ENCODE assay signal across 25 mouse cellular contexts in genomic region chr7:114794400-114794799, GRCm38 (mm10). TPM values are rescaled to one million over a fixed set of nuclear protein-coding genes. Genes with fewer than 3 reads are reported as not detected.
DNase-seq lines count a peak whose midpoint lies in the region; ATAC-seq and TF ChIP-seq lines count a peak whose summit lies in the region.
"Had no signal": no experiment of that assay in that cellular context is flagged by ENCODE, and none has a peak within 500 bp of the region (broad histone marks: within the 10 kb centered on the region; RNA-seq: fewer than 3 reads in every experiment).

No protein-coding gene starts in this region.

- no peak for TF ChIP-seq POLR2A in embryonic fibroblast, embryonic 13.5 days (IDR thresholded peaks at IDR 0.05; ENCODE audit: low read depth, low read length)

- no peak for ATAC-seq in intestine, embryonic 14.5 days (replicated peaks; ENCODE audit: low FRiP score, low TSS enrichment, low read depth)
- no peak for ATAC-seq in intestine, postnatal 0 days
- ATAC-seq: CD4-positive, CD25-positive, alpha-beta regulatory T cell, adult 4 months; forebrain, embryonic 14.5 days; forebrain, embryonic 16.5 days; Patski had no signal

- no peak overlapping the region for H3K4me2 ChIP-seq in intestine, embryonic 14.5 days (ENCODE audit: low read length)
- no peak overlapping the region for H3K4me2 ChIP-seq in intestine, postnatal 0 days (replicated peaks; ENCODE audit: low read depth)
- H3K4me2 ChIP-seq: embryonic facial prominence, embryonic 12.5 days; forebrain, embryonic 12.5 days had no signal

- H3K4me3 ChIP-seq in intestine, embryonic 14.5 days (ENCODE audit: low read depth, low read length), result no peak overlapping the region
- no peak overlapping the region for H3K4me3 ChIP-seq in intestine, postnatal 0 days (ENCODE audit: low read depth, low read length)
- no peak overlapping the region for H3K4me3 ChIP-seq in embryonic fibroblast, embryonic 13.5 days (ENCODE audit: insufficient read depth, low read length)
- H3K4me3 ChIP-seq: embryonic facial prominence, embryonic 10.5 days; embryonic facial prominence, embryonic 12.5 days; erythroblast, embryonic 14.5 days; forebrain, embryonic 10.5 days; forebrain, embryonic 12.5 days had no signal

- H3K36me3 ChIP-seq in intestine, embryonic 14.5 days (ENCODE audit: control insufficient read depth, insufficient read depth, low read length), result no peaks in the 10 kb centered on the region
- no peaks in the 10 kb centered on the region for H3K36me3 ChIP-seq in intestine, postnatal 0 days (ENCODE audit: control insufficient read depth, insufficient read depth)
- H3K36me3 ChIP-seq: embryonic facial prominence, embryonic 10.5 days; embryonic facial prominence, embryonic 12.5 days; forebrain, embryonic 10.5 days; forebrain, embryonic 12.5 days; G1E had no signal

- H3K9me3 ChIP-seq in intestine, embryonic 14.5 days (ENCODE audit: control insufficient read depth, low read length), result no peaks in the 10 kb centered on the region
- H3K9me3 ChIP-seq in intestine, postnatal 0 days (ENCODE audit: control insufficient read depth), result no peaks in the 10 kb centered on the region
- H3K9me3 ChIP-seq: embryonic facial prominence, embryonic 10.5 days; embryonic facial prominence, embryonic 12.5 days; forebrain, embryonic 10.5 days; forebrain, embryonic 12.5 days; G1E had no signal

- no peaks in the 10 kb centered on the region for H3K27me3 ChIP-seq in intestine, embryonic 14.5 days (replicated peaks; ENCODE audit: control insufficient read depth, insufficient read depth, low read length)
- H3K27me3 ChIP-seq in intestine, postnatal 0 days (replicated peaks; ENCODE audit: control insufficient read depth, insufficient read depth, low read length), result no peaks in the 10 kb centered on the region
- H3K27me3 ChIP-seq: CH12.LX; embryonic facial prominence, embryonic 12.5 days; forebrain, embryonic 12.5 days; Patski had no signal

- no peak overlapping the region for H3K9ac ChIP-seq in intestine, embryonic 14.5 days (ENCODE audit: low read length)
- no peak overlapping the region for H3K9ac ChIP-seq in intestine, postnatal 0 days (ENCODE audit: low read depth, low read length)
- H3K9ac ChIP-seq: embryonic facial prominence, embryonic 12.5 days; forebrain, embryonic 12.5 days had no signal

- no peak overlapping the region for H3K27ac ChIP-seq in intestine, embryonic 14.5 days (ENCODE audit: low read depth)
- no peak overlapping the region for H3K27ac ChIP-seq in intestine, postnatal 0 days (ENCODE audit: low read depth, low read length)
- H3K27ac ChIP-seq in embryonic fibroblast, embryonic 13.5 days (ENCODE audit: insufficient read depth, low read length), result peak overlapping the region; percentile 66
- H3K27ac ChIP-seq: embryonic facial prominence, embryonic 10.5 days; embryonic facial prominence, embryonic 12.5 days; forebrain, embryonic 10.5 days; forebrain, embryonic 12.5 days had no signal

- DNase-seq in intestine, embryonic 14.5 days (ENCODE audit: low spot score), result peak; percentile 28
- no peak for DNase-seq in T-cell, adult 2 months (ENCODE audit: low spot score)
- no peak for DNase-seq in cerebellum, adult 8-10 months
- DNase-seq: adrenal gland, adult 2 months; adrenal gland, postnatal 10 days; adrenal gland, postnatal 25 days; B cell, adult 2 months; cerebellum, adult 11 months; cerebellum, adult 18-20 months; cerebellum, adult 9-10 months; cerebellum, postnatal 10 days; cerebellum, postnatal 25 days had no signal

- TF ChIP-seq CTCF in intestine, postnatal 0 days (IDR thresholded peaks at IDR 0.05; ENCODE audit: low read depth), result no peak
- no peak for TF ChIP-seq CTCF in embryonic fibroblast, embryonic 13.5 days (IDR thresholded peaks at IDR 0.05; ENCODE audit: borderline replicate concordance, insufficient read depth, low read length)

- no peaks in the 10 kb centered on the region for H3K4me1 ChIP-seq in intestine, embryonic 14.5 days (replicated peaks; ENCODE audit: control insufficient read depth, insufficient read depth, low read length)
- H3K4me1 ChIP-seq in intestine, postnatal 0 days (replicated peaks; ENCODE audit: control insufficient read depth, insufficient read depth, low read length), result no peaks in the 10 kb centered on the region
- peaks cover 4% of the 10 kb centered on the region; the same call in 1 of the 2 replicates for H3K4me1 ChIP-seq in embryonic fibroblast, embryonic 13.5 days (ENCODE audit: control insufficient read depth, insufficient read depth, low read length)
- H3K4me1 ChIP-seq: embryonic facial prominence, embryonic 10.5 days; embryonic facial prominence, embryonic 12.5 days; forebrain, embryonic 10.5 days; forebrain, embryonic 12.5 days had no signal

- WGBS in intestine, embryonic 14.5 days, result 67% methylated on average over 2 of the region's 2 CpGs
- 61% methylated on average over 2 of the region's 2 CpGs for WGBS in intestine, postnatal 0 days

RNA-seq across cellular contexts. Expression of gene Insc, which starts 50.9 kb away (rescaled TPM):
- 20.8 and 22.0 TPM in 2 replicates for polyA plus RNA-seq in intestine, embryonic 14.5 days (2014; fragmentation: Nextera tagmentation; extraction: Ambion mirVana)
- 8.3 and 9.9 TPM in 2 replicates for polyA plus RNA-seq in intestine, postnatal 0 days (2015; fragmentation: Nextera tagmentation; extraction: Ambion mirVana)
- polyA plus RNA-seq in embryonic fibroblast, embryonic 13.5 days (2011; ENCODE audit: insufficient read length, low read depth, missing spikeins), result 1.5 and 9.2 TPM in 2 replicates
- polyA plus RNA-seq: CD4-positive, CD25-positive, alpha-beta regulatory T cell, adult 4 months; G1E had no signal
